Mouse (Mus musculus) liver, embryonic 13.5 days (tissue): ENCODE data around the gene Pdk4. TPM values are rescaled to one million over a fixed set of nuclear protein-coding genes. Genes with fewer than 3 reads are reported as not detected.

Experiments used
- ATAC-seq: fragments of 200-750 bp; cut with Nextera tagmentation; 2 replicates; pipeline ENCODE4 v1.8.0; 2017; ENCODE audit warnings: low read depth, mild to moderate bottlenecking, moderate number of reproducible peaks, moderate library complexity
- DNase-seq: peaks from one replicate; pipeline ENCODE4 v3.0.0; 2022
- H3K27ac ChIP-seq: fragments of 300-500 bp; sonication (generic); 2 replicates; pipeline ENCODE4 v1.5.1; 2015; ENCODE audit warnings: moderate library complexity, mild to moderate bottlenecking, inconsistent platforms
- H3K27me3 ChIP-seq: fragments of 300-500 bp; sonication (generic); 2 replicates; pipeline ENCODE4 v1.6.1; 2015; ENCODE audit warnings: mild to moderate bottlenecking, inconsistent platforms
- H3K36me3 ChIP-seq: fragments of 300-500 bp; sonication (generic); 2 replicates; pipeline ENCODE4 v1.6.1; 2015; ENCODE audit warnings: mild to moderate bottlenecking, inconsistent platforms
- H3K4me1 ChIP-seq: fragments of 300-500 bp; sonication (generic); replicated peaks from 2 replicates; pipeline ENCODE4 v1.6.1; 2015; ENCODE audit warnings: inconsistent platforms
- H3K4me2 ChIP-seq: fragments of 300-500 bp; sonication (generic); 2 replicates; pipeline ENCODE4 v1.6.1; 2015; ENCODE audit warnings: inconsistent platforms, mild to moderate bottlenecking, moderate library complexity
- H3K4me3 ChIP-seq: fragments of 300-500 bp; sonication (generic); replicated peaks from 2 replicates; pipeline ENCODE4 v1.5.1; 2015; ENCODE audit warnings: mild to moderate bottlenecking, inconsistent platforms
- H3K9ac ChIP-seq: fragments of 300-500 bp; sonication (generic); 2 replicates; pipeline ENCODE4 v1.6.1; 2015; ENCODE audit warnings: mild to moderate bottlenecking, inconsistent platforms
- H3K9me3 ChIP-seq: fragments of 300-500 bp; sonication (generic); replicated peaks from 2 replicates; pipeline ENCODE4 v1.6.1; 2016; ENCODE audit warnings: inconsistent platforms
- WGBS: fragments of 180-500 bp; shearing (Covaris S2); methylation state at CpG from one replicate; pipeline ENCODE4 v1.1.7; 2015; ENCODE audit not compliant: insufficient replicate concordance; 5-methylcytosine and 5-hydroxymethylcytosine counted together
- polyA plus RNA-seq: library from polyadenylated mRNA; unstranded; fragments of >200 nt; fragmentation: Nextera tagmentation; extraction: Ambion mirVana; gene quantifications from 2 replicates; pipeline ENCODE4 v1.2.1, GENCODE M21; 2015

Gene Pdk4
- polyA plus RNA-seq, 1 experiment from 2014 or later: 1.2 TPM

- ATAC-seq: no peak
These were observed 736 bp upstream of the Pdk4 start for GRCm38 (mm10) chr6:5496854-5497235.

DNA sequence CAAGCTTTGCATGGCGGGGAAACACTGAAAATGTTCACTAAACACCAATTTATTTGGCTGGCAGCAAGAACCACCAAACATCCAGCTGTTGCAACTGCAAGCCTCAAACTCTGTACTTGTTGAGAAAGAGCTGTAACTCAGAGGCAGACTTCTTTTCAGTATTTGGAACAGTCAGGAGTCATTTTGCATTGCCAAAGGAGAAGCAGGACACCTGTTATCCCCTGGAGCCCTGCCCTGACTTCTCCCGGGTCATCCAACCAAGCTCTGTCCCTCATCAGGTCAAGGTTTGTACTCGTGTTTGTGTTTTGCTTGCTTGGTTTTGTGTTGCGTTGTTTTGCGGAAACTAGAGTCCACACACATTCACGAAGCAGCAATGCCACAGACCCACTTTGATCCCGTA lies 11.1 kb downstream of the Pdk4 start:
- WGBS: 66% methylated on average over 7 of the region's 7 CpGs
- ATAC-seq: no peak
- DNase-seq: no peak
- no peak overlapping the region for H3K27ac ChIP-seq
- no peak overlapping the region for H3K4me3 ChIP-seq
- H3K9me3 ChIP-seq: no peaks in the 10 kb centered on the region
- H3K4me1 ChIP-seq: no peaks in the 10 kb centered on the region
- no peak overlapping the region for H3K4me2 ChIP-seq
- no peaks in the 10 kb centered on the region for H3K27me3 ChIP-seq
- 0 out of 2 replicates have a peak, but pooled peaks cover 2% of the 10 kb centered on the region for H3K36me3 ChIP-seq
- H3K9ac ChIP-seq: no peak overlapping the region

More at GRCm38 (mm10) chr6:5496854-5497235, 736 bp upstream of the Pdk4 start:
- no peak overlapping the region for H3K9ac ChIP-seq
- no peaks in the 10 kb centered on the region for H3K9me3 ChIP-seq
- no peak for DNase-seq
- no peak overlapping the region for H3K4me2 ChIP-seq
- no peak overlapping the region for H3K4me3 ChIP-seq
- H3K36me3 ChIP-seq: no peaks in the 10 kb centered on the region
- H3K27me3 ChIP-seq: peaks cover 9% of the 10 kb centered on the region
- 0 out of 2 replicates have a peak, but pooled peaks cover 5% of the 10 kb centered on the region for H3K4me1 ChIP-seq
- WGBS: 45% methylated on average over 3 of the region's 3 CpGs
- H3K27ac ChIP-seq: no peak overlapping the region

DNA sequence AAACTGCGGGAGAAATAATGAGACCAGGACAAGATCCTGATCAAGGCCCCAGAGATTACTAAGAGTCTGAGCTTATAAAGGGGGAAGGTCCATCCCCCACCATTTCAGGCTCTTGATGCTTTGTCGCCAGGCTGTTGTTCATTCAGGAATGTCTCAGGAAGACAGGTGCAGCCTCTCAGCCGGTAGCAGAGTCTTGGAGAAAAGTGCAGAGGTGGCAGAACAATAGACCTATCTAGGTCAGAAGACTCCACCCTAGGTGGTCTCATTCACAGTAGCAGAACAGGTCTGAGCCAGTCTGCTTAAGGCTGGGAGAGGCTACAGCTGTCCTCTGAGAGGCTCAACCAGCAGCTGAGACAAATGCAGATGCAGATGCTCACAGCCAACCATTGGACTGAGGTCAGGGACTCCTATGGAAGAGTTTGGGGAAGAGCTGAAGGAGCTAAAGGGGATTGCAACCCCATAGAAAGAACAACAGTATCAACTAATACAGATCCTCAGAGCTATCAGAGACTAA lies 13.8 kb downstream of the Pdk4 start:
- H3K4me2 ChIP-seq: no peak overlapping the region
- ATAC-seq: no peak
- 63% methylated on average over 3 of the region's 3 CpGs for WGBS

DNA sequence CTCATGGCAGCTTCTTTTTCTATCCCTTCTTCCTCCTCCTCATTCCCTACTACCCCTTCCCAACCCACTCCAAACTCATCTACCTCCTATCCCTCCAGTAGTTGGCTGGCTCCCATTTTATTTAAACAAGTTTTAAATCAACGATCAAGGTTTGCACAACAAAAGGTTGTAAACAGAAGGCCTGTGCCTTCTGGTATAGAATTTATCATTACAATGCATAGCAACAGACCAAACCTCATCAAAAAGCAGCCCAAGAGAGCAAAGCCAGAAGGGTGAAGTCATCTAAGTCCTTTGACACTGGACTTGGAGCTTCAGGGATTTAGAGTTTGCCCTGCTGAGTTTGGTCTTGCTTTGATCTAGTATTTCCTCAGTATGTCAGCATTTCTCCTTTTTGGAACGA lies 15.0 kb downstream of the Pdk4 start:
- Histone ChIP-seq H3K9me3 (no peaks in the 10 kb centered on the region), H3K27me3 (no peaks in the 10 kb centered on the region), H3K4me2 (no peak overlapping the region), H3K4me3 (no peak overlapping the region), H3K9ac (no peak overlapping the region), H3K4me1 (no peaks in the 10 kb centered on the region), H3K27ac (no peak overlapping the region), H3K36me3 (no peaks in the 10 kb centered on the region)
- ATAC-seq: no peak
- DNase-seq: no peak
- WGBS: 73% methylated on average over 2 of the region's 2 CpGs

More for the DNA sequence above, 13.8 kb downstream of the Pdk4 start:
- no peak overlapping the region for H3K9ac ChIP-seq
- no peak for DNase-seq
- H3K9me3 ChIP-seq: no peaks in the 10 kb centered on the region
- H3K4me1 ChIP-seq: no peaks in the 10 kb centered on the region
- H3K27me3 ChIP-seq: no peaks in the 10 kb centered on the region
- H3K4me3 ChIP-seq: no peak overlapping the region
- 0 out of 2 replicates have a peak, but pooled peaks cover 2% of the 10 kb centered on the region for H3K36me3 ChIP-seq
- no peak overlapping the region for H3K27ac ChIP-seq

- no peaks in the 10 kb centered on the region for H3K36me3 ChIP-seq
- ATAC-seq (no peak), DNase-seq (no peak)
These were observed 22.1 kb downstream of the Pdk4 start for GRCm38 (mm10) chr6:5474021-5474420.

GRCm38 (mm10) chr6:5472692-5473091 lies 23.4 kb downstream of the Pdk4 start:
- WGBS: 76% methylated on average over 2 of the region's 2 CpGs
- ATAC-seq (no peak), DNase-seq (no peak)
- Histone ChIP-seq H3K27ac (no peak overlapping the region), H3K4me2 (no peak overlapping the region), H3K27me3 (no peaks in the 10 kb centered on the region), H3K4me3 (no peak overlapping the region), H3K36me3 (no peaks in the 10 kb centered on the region), H3K4me1 (no peaks in the 10 kb centered on the region), H3K9me3 (no peaks in the 10 kb centered on the region), H3K9ac (no peak overlapping the region)

More at GRCm38 (mm10) chr6:5474021-5474420, 22.1 kb downstream of the Pdk4 start:
- Histone ChIP-seq H3K27me3 (no peaks in the 10 kb centered on the region), H3K4me1 (no peaks in the 10 kb centered on the region), H3K9ac (no peak overlapping the region), H3K27ac (no peak overlapping the region), H3K4me3 (no peak overlapping the region), H3K4me2 (no peak overlapping the region), H3K9me3 (no peaks in the 10 kb centered on the region)
- 20% methylated on average over 1 of the region's 1 CpGs for WGBS

GRCm38 (mm10) chr6:5470480-5471318 lies 25.4 kb downstream of the Pdk4 start:
- H3K9me3 ChIP-seq: no peaks in the 10 kb centered on the region
- H3K4me3 ChIP-seq: no peak overlapping the region
- DNase-seq (no peak), ATAC-seq (no peak)
- no peak overlapping the region for H3K27ac ChIP-seq
- no peaks in the 10 kb centered on the region for H3K4me1 ChIP-seq
- H3K27me3 ChIP-seq: no peaks in the 10 kb centered on the region
- WGBS: 69% methylated on average over 10 of the region's 10 CpGs
- H3K4me2 ChIP-seq: no peak overlapping the region
- no peaks in the 10 kb centered on the region for H3K36me3 ChIP-seq
- no peak overlapping the region for H3K9ac ChIP-seq

DNA sequence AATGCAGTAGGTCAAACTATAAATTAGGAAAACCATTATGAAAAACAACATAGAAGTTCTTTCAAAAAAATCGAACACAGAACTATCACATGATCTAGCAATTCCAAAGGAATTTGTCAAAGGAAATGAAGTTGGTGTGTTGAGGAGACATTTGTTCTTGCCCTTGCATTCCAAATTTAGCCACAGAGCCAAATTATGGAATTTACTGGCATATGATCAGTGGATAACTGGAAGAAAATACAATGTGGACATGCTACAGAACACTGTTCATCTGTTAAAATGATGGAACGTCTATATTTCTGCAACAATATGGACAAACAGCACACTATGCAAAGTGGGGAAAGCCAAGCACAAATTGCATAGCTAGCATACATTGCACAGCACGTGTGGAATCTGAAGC lies 40.3 kb downstream of the Pdk4 start:
- H3K4me2 ChIP-seq: no peak overlapping the region
- no peak overlapping the region for H3K27ac ChIP-seq
- ATAC-seq (no peak), DNase-seq (no peak)
- H3K4me1 ChIP-seq: no peaks in the 10 kb centered on the region
- H3K4me3 ChIP-seq: no peak overlapping the region
- H3K9ac ChIP-seq: no peak overlapping the region
- no peaks in the 10 kb centered on the region for H3K9me3 ChIP-seq
- no peaks in the 10 kb centered on the region for H3K36me3 ChIP-seq
- H3K27me3 ChIP-seq: no peaks in the 10 kb centered on the region
- 53% methylated on average over 3 of the region's 3 CpGs for WGBS

- ATAC-seq (no peak), DNase-seq (no peak)
- Histone ChIP-seq H3K9me3 (no peaks in the 10 kb centered on the region), H3K4me3 (no peak overlapping the region), H3K4me1 (peaks cover 13% of the 10 kb centered on the region), H3K27ac (no peak overlapping the region), H3K9ac (no peak overlapping the region), H3K27me3 (no peaks in the 10 kb centered on the region), H3K36me3 (no peaks in the 10 kb centered on the region), H3K4me2 (no peak overlapping the region)
- WGBS: 73% methylated on average over 5 of the region's 5 CpGs
These were observed 46.2 kb downstream of the Pdk4 start for GRCm38 (mm10) chr6:5449878-5450277.

GRCm38 (mm10) chr6:5448396-5448795 lies 47.7 kb downstream of the Pdk4 start:
- peaks cover 15% of the 10 kb centered on the region for H3K4me1 ChIP-seq
- H3K4me2 ChIP-seq: no peak overlapping the region
- no peak overlapping the region for H3K27ac ChIP-seq
- no peaks in the 10 kb centered on the region for H3K36me3 ChIP-seq
- H3K9me3 ChIP-seq: no peaks in the 10 kb centered on the region
- no peak overlapping the region for H3K9ac ChIP-seq
- WGBS: 62% methylated on average over 4 of the region's 4 CpGs
- no peak for DNase-seq
- no peak overlapping the region for H3K4me3 ChIP-seq
- ATAC-seq: no peak
- no peaks in the 10 kb centered on the region for H3K27me3 ChIP-seq

GRCm38 (mm10) chr6:5447546-5447945 lies 48.6 kb downstream of the Pdk4 start:
- no peak for DNase-seq
- Histone ChIP-seq H3K4me1 (peaks cover 23% of the 10 kb centered on the region), H3K4me3 (no peak overlapping the region), H3K27me3 (no peaks in the 10 kb centered on the region), H3K9me3 (no peaks in the 10 kb centered on the region), H3K27ac (no peak overlapping the region), H3K36me3 (no peaks in the 10 kb centered on the region), H3K4me2 (no peak overlapping the region), H3K9ac (no peak overlapping the region)
- 72% methylated on average over 6 of the region's 6 CpGs for WGBS
- ATAC-seq: no peak

DNA sequence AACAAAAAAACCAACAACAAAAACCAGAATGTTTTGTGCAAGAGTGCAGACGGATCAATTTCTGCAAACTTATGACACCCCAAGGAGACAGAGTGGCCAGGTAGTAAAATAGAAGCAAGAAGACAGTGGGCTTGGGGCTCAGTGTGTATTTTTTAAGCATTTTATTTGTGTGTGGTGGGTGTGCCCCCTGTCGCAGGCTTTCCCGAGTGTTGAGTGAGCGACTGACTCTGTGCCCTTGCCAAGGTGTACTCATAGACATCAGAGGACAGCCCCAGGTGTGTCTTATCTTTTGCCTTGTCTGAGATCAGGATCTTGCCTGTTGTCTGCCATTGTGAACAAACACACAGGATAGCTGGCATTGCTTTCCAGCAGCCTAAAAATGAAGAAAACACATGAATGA lies 49.1 kb downstream of the Pdk4 start:
- Histone ChIP-seq H3K9ac (no peak overlapping the region), H3K27ac (no peak overlapping the region), H3K4me2 (no peak overlapping the region), H3K36me3 (no peaks in the 10 kb centered on the region), H3K4me1 (peaks cover 28% of the 10 kb centered on the region), H3K27me3 (no peaks in the 10 kb centered on the region), H3K9me3 (no peaks in the 10 kb centered on the region), H3K4me3 (no peak overlapping the region)
- ATAC-seq: no peak
- DNase-seq: no peak
- WGBS: 84% methylated on average over 4 of the region's 4 CpGs
